ENCODE assay signal across 10 mouse cellular contexts in genomic region chr7:84184703-84185102, GRCm38 (mm10).
"Had no signal": no experiment of that assay in that cellular context is flagged by ENCODE, and none has a peak within 500 bp of the region (broad histone marks: within the 10 kb centered on the region; RNA-seq: fewer than 3 reads in every experiment).

No protein-coding gene starts in this region.

- H3K27ac ChIP-seq: layer of hippocampus, adult 2 months; limb, embryonic 15.5 days; liver, embryonic 12.5 days; midbrain, embryonic 12.5 days had no signal

- H3K4me1 ChIP-seq: limb, embryonic 15.5 days; liver, embryonic 12.5 days; midbrain, embryonic 12.5 days had no signal

- H3K27me3 ChIP-seq: limb, embryonic 15.5 days; liver, embryonic 12.5 days; midbrain, embryonic 12.5 days had no signal

- DNase-seq: kidney, postnatal 10 days; kidney, postnatal 4 days; lung, embryonic 14.5 days; right cerebral cortex, postnatal 14 days; thymus, adult 18-20 months; thymus, postnatal 25 days had no signal

- H3K9me3 ChIP-seq: limb, embryonic 15.5 days; liver, embryonic 12.5 days; midbrain, embryonic 12.5 days had no signal

- H3K36me3 ChIP-seq: limb, embryonic 15.5 days; liver, embryonic 12.5 days; midbrain, embryonic 12.5 days had no signal

- ATAC-seq: liver, embryonic 12.5 days had no signal

- H3K4me2 ChIP-seq: limb, embryonic 15.5 days; liver, embryonic 12.5 days; lung, embryonic 14.5 days; midbrain, embryonic 12.5 days had no signal

- H3K4me3 ChIP-seq: layer of hippocampus, adult 2 months; limb, embryonic 15.5 days; liver, embryonic 12.5 days; midbrain, embryonic 12.5 days had no signal

- H3K9ac ChIP-seq: limb, embryonic 15.5 days; liver, embryonic 12.5 days; lung, embryonic 14.5 days; midbrain, embryonic 12.5 days had no signal
